Mouse (Mus musculus): Measurements from ENCODE around the gene Opn1sw. TPM values are rescaled to one million over a fixed set of nuclear protein-coding genes. Genes with fewer than 3 reads are reported as not detected.
"Not testable (repeated sequence)": the region's sequence is repeated elsewhere in the genome, so short reads cannot be mapped to it uniquely, and the experiment has no call there.

The Opn1sw gene
- total RNA-seq, 2 experiments from 2014 or later: not detected

DNA sequence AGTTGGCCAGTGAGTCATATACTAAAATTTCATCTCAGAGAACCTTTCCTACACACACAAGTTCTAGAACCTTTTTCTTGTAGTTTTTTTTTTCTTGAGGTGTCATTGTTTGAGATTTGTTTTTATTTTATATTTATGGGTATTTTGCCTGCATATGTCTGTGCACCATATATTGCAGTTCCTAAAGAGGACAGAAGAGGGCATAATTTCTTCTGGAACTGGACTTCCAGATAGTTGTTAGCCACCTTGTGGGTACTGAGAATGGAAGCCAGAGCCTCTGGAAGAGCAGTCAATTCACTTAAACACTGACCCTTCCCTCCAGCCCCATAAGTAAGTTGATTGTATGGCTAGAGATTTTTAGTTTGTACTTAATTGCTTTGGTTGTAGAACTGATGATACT is 36.7 kb downstream of the Opn1sw start:
- no peak for ATAC-seq (replicated peaks; ENCODE audit: low FRiP score, low TSS enrichment, poor library complexity, severe bottlenecking)

DNA sequence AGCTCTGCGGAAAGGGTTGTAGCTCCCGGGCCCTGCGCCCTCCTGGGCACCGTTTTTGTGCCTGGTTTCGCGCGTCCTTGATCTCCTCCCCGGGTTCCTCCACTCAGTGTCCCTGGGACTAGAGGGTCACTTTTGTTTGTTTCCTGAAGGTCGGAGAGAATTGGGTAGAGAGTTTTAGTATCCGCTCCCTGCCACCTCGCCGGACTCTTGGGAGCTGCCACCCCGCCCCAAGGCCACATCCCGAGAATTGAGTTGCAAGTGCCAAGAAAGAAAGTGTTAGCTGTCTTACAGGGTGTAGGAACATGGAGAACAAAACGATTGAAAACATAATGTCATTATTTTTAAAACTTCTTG is 39.9 kb downstream of the Opn1sw start:
- ATAC-seq (replicated peaks; ENCODE audit: low FRiP score, low TSS enrichment, poor library complexity, severe bottlenecking): 0 out of 2 replicates have a peak, but pooled peaks have one; percentile 2

DNA sequence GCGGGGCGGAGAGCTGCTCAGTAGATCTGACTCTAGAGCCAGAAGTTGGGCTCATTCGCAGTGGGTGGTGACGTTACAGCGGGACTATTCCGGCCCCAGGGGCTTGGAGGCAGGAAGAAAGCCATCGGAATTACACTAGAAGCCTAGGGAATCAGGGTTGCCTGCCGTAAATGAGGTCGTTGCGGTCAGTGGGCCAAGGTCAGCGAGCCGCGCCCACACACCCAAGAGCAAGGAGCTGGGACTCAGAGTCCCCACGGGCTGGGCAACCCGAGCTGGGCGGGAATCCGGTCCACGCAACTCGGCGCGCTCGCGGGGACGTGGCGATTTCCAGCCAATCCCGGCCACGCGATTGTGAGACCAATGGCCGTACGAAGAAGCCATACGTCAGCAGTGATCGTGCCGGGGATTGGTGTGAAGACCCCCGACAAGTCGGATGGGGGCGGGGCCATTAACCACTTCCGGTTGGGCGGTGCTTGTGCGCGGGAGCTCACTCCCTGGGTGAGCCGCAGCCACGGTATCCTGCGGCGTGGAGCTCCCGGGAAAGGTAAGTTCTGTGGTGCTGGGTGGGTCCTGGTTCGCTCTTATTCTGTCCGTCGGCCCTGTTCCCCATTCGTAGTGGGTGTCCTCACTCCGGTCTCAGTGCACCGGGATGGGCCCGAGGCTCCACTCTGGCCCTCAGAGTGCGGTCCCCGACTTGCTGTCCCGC is 40.5 kb downstream of the Opn1sw start, which contains the start of gene Calu:
Gene Calu, plus strand, starts transcription at position 405 of the 706 bp plus-strand sequence.
- peak; percentile 96 for ATAC-seq (replicated peaks; ENCODE audit: low FRiP score, low TSS enrichment, poor library complexity, severe bottlenecking)

DNA sequence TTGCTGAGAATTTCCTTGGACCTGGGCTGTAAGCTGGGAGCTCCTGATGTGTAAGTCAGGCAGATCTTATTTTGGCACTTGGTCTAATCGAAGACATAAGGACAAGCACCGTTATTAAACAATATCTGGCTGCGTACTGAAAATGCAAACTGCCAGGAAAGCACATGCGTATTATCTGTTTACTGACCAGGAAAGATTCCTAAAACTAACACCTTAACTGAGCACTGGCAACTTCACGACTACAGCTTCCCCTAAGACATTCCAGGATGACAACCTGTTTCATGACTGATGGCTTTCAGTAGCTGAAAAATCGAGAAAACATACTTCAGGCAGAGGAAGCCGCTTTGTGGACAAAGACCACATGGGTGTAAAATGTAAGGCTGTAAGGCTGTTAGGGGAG is 41.1 kb downstream of the Opn1sw start:
- no peak for ATAC-seq (replicated peaks; ENCODE audit: low FRiP score, low TSS enrichment, poor library complexity, severe bottlenecking)

DNA sequence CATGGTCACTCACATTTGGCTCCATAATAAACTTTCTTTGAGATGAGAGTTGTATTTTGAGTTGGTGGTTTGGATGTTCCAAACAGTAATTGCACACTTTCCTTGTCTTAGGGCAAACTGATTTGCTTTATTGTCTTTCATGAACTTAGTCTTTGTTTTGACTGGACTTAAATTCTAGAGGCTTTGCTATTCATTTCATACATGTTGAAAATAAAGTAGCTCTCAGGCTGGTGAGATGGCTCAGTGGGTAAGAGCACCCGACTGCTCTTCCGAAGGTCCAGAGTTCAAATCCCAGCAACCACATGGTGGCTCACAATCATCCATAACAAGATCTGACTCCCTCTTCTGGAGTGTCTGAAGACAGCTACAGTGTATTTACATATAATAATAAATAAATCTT is 41.8 kb downstream of the Opn1sw start:
- ATAC-seq (replicated peaks; ENCODE audit: low FRiP score, low TSS enrichment, poor library complexity, severe bottlenecking): not testable (repeated sequence)

DNA sequence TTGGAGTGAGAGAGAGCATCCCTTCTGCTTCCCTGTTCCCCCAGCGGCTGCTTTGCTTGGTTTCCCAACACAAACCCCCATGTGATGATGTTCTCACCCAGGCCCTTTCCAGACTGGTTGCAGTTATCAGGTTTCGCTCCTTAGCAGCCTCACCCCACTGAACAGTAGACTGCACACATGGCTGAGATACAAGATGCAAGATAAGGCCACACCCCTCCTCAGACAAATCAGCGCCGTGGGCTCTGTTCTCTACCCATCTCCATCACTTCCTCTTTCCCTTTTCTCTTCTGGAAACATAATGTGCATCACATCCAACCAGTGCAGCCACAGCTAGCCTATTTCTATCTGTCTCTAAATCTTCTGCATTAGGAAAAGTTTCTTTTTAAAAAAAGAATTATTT is 58.8 kb downstream of the Opn1sw start:
- 0 out of 2 replicates have a peak, but pooled peaks have one; percentile 37 for ATAC-seq (replicated peaks; ENCODE audit: low FRiP score, low TSS enrichment, poor library complexity, severe bottlenecking)

DNA sequence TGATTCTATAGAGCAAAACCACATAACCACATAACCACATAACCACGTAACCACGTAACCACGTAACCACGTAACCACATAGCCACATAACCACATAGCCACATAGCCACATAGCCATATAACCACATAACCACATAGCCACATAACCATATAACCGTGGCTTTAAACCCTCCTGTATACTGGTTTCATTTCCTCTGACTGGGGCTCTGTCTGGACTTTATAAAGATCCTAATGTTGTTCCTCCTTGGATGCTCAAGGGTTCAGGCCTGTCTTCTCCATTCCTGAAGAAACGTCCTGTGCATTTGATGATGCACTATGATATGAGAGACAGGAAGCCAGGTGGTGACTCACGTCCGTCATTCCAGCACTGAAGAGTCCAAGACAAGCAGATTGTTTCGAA is 61.3 kb downstream of the Opn1sw start:
- no peak for ATAC-seq (replicated peaks; ENCODE audit: low FRiP score, low TSS enrichment, poor library complexity, severe bottlenecking)

Other genes starting within 250 kb of the Opn1sw start
- gene Rbm28, start 223.5 kb downstream of the Opn1sw start, total RNA-seq (2014; fragmentation: Nextera tagmentation): 70.5 and 81.2 TPM in 2 replicates
- 63.8 and 71.0 TPM in 2 replicates for gene Rbm28, start 223.5 kb downstream of the Opn1sw start, total RNA-seq (2017)
- not detected in 2 replicates for gene Prrt4, start 208.9 kb downstream of the Opn1sw start, total RNA-seq (2014; fragmentation: Nextera tagmentation)
- not detected in 2 replicates for gene Prrt4, start 208.9 kb downstream of the Opn1sw start, total RNA-seq (2017)
- gene Impdh1, start 172.1 kb downstream of the Opn1sw start, total RNA-seq (2014; fragmentation: Nextera tagmentation): 35.5 and 56.9 TPM in 2 replicates
- 16.8 and 19.5 TPM in 2 replicates for gene Impdh1, start 172.1 kb downstream of the Opn1sw start, total RNA-seq (2017)
- 13.4 and 16.4 TPM in 2 replicates for gene Hilpda, start 116.0 kb downstream of the Opn1sw start, total RNA-seq (2014; fragmentation: Nextera tagmentation)
- gene Hilpda, start 116.0 kb downstream of the Opn1sw start, total RNA-seq (2017): 6.9 and 13.5 TPM in 2 replicates
- gene Fam71f2, start 108.9 kb downstream of the Opn1sw start, total RNA-seq (2014; fragmentation: Nextera tagmentation): 8.3 TPM in 1 of 2 replicates, not detected in the other
- gene Fam71f2, start 108.9 kb downstream of the Opn1sw start, total RNA-seq (2017): not detected in 2 replicates
- gene Fam71f1, start 69.3 kb downstream of the Opn1sw start, total RNA-seq (2014; fragmentation: Nextera tagmentation): not detected in 2 replicates
- not detected in 2 replicates for gene Fam71f1, start 69.3 kb downstream of the Opn1sw start, total RNA-seq (2017)
- gene Calu, start 40.4 kb downstream of the Opn1sw start, total RNA-seq (2014; fragmentation: Nextera tagmentation): 46.1 and 46.8 TPM in 2 replicates
- 157 and 164 TPM in 2 replicates for gene Calu, start 40.4 kb downstream of the Opn1sw start, total RNA-seq (2017)
- not detected in 2 replicates for gene Ccdc136, start 7.8 kb upstream of the Opn1sw start, total RNA-seq (2014; fragmentation: Nextera tagmentation)
- gene Ccdc136, start 7.8 kb upstream of the Opn1sw start, total RNA-seq (2017): not detected in 2 replicates
- gene Flnc, start 44.8 kb upstream of the Opn1sw start, total RNA-seq (2014; fragmentation: Nextera tagmentation): not detected in 2 replicates
- gene Flnc, start 44.8 kb upstream of the Opn1sw start, total RNA-seq (2017): not detected in 2 replicates
- 168 and 176 TPM in 2 replicates for gene Atp6v1f, start 79.2 kb upstream of the Opn1sw start, total RNA-seq (2014; fragmentation: Nextera tagmentation)
- 167 and 198 TPM in 2 replicates for gene Atp6v1f, start 79.2 kb upstream of the Opn1sw start, total RNA-seq (2017)
- gene Atp6v1fnb, start 83.0 kb upstream of the Opn1sw start, total RNA-seq (2014; fragmentation: Nextera tagmentation): not detected in 2 replicates
- gene Atp6v1fnb, start 83.0 kb upstream of the Opn1sw start, total RNA-seq (2017): not detected in 2 replicates
- not detected in 2 replicates for gene Kcp, start 119.5 kb upstream of the Opn1sw start, total RNA-seq (2014; fragmentation: Nextera tagmentation)
- gene Kcp, start 119.5 kb upstream of the Opn1sw start, total RNA-seq (2017): not detected in 2 replicates
- 0.59 and 1.1 TPM in 2 replicates for gene Irf5, start 138.2 kb upstream of the Opn1sw start, total RNA-seq (2014; fragmentation: Nextera tagmentation)
- 0.99 and 5.9 TPM in 2 replicates for gene Irf5, start 138.2 kb upstream of the Opn1sw start, total RNA-seq (2017)
- 117 and 122 TPM in 2 replicates for gene Tnpo3, start 221.4 kb upstream of the Opn1sw start, total RNA-seq (2014; fragmentation: Nextera tagmentation)
- gene Tnpo3, start 221.4 kb upstream of the Opn1sw start, total RNA-seq (2017): 76.6 and 89.5 TPM in 2 replicates